Mouse (Mus musculus): ENCODE results near the gene Dennd2c. TPM values are rescaled to one million over a fixed set of nuclear protein-coding genes. Genes with fewer than 3 reads are reported as not detected.

Gene Dennd2c
- polyA plus RNA-seq, 1 experiment, result 0.15 TPM

GRCm38 (mm10) chr3:103107565-103108240, 5.3 kb downstream of the Dennd2c start:
- Histone ChIP-seq H3K27me3 (ENCODE audit: control insufficient read depth, insufficient read depth, low read length) (no peaks in the 10 kb centered on the region), H3K36me3 (ENCODE audit: control insufficient read depth, insufficient read depth, low read length) (no peaks in the 10 kb centered on the region), H3K27ac (ENCODE audit: insufficient read depth, low read depth, low read length) (no peak overlapping the region), H3K4me3 (ENCODE audit: low read depth, low read length) (no peak overlapping the region), H3K4me1 (ENCODE audit: control insufficient read depth, insufficient read depth, insufficient read length, low read length) (no peaks in the 10 kb centered on the region)
- no peak for TF ChIP-seq POLR2A (IDR thresholded peaks at IDR 0.05; ENCODE audit: low read depth, low read length)
- 87% methylated on average over 7 of the region's 7 CpGs for WGBS

GRCm38 (mm10) chr3:103112216-103112615, 9.8 kb downstream of the Dennd2c start:
- Histone ChIP-seq H3K27me3 (ENCODE audit: control insufficient read depth, insufficient read depth, low read length) (no peaks in the 10 kb centered on the region), H3K36me3 (ENCODE audit: control insufficient read depth, insufficient read depth, low read length) (no peaks in the 10 kb centered on the region), H3K27ac (ENCODE audit: insufficient read depth, low read depth, low read length) (no peak overlapping the region), H3K4me1 (ENCODE audit: control insufficient read depth, insufficient read depth, insufficient read length, low read length) (no peaks in the 10 kb centered on the region), H3K4me3 (ENCODE audit: low read depth, low read length) (no peak overlapping the region)
- TF ChIP-seq CTCF (IDR thresholded peaks at IDR 0.05; ENCODE audit: extremely low read depth, insufficient read length, insufficient replicate concordance, low read depth, low read length), result no peak
- TF ChIP-seq POLR2A (IDR thresholded peaks at IDR 0.05; ENCODE audit: low read depth, low read length), result no peak
- WGBS, result 59% methylated on average over 5 of the region's 5 CpGs

GRCm38 (mm10) chr3:103123636-103124035, 21.2 kb downstream of the Dennd2c start:
- WGBS, result 67% methylated on average over 3 of the region's 3 CpGs
- H3K27ac ChIP-seq (ENCODE audit: insufficient read depth, low read depth, low read length), result no peak overlapping the region
- H3K4me3 ChIP-seq (ENCODE audit: low read depth, low read length), result no peak overlapping the region
- no peaks in the 10 kb centered on the region for H3K27me3 ChIP-seq (ENCODE audit: control insufficient read depth, insufficient read depth, low read length)
- no peaks in the 10 kb centered on the region for H3K36me3 ChIP-seq (ENCODE audit: control insufficient read depth, insufficient read depth, low read length)
- TF ChIP-seq CTCF (IDR thresholded peaks at IDR 0.05; ENCODE audit: extremely low read depth, insufficient read length, insufficient replicate concordance, low read depth, low read length), result no peak
- no peak for TF ChIP-seq POLR2A (IDR thresholded peaks at IDR 0.05; ENCODE audit: low read depth, low read length)
- no peaks in the 10 kb centered on the region for H3K4me1 ChIP-seq (ENCODE audit: control insufficient read depth, insufficient read depth, insufficient read length, low read length)

GRCm38 (mm10) chr3:103126138-103126537, 23.7 kb downstream of the Dennd2c start:
- 90% methylated on average over 3 of the region's 3 CpGs for WGBS

GRCm38 (mm10) chr3:103127177-103127576, 24.8 kb downstream of the Dennd2c start:
- no peak overlapping the region for H3K4me3 ChIP-seq (ENCODE audit: low read depth, low read length)
- 66% methylated on average over 2 of the region's 2 CpGs for WGBS
- H3K27me3 ChIP-seq (ENCODE audit: control insufficient read depth, insufficient read depth, low read length), result no peaks in the 10 kb centered on the region
- TF ChIP-seq CTCF (IDR thresholded peaks at IDR 0.05; ENCODE audit: extremely low read depth, insufficient read length, insufficient replicate concordance, low read depth, low read length) (no peak), POLR2A (IDR thresholded peaks at IDR 0.05; ENCODE audit: low read depth, low read length) (no peak)
- no peaks in the 10 kb centered on the region for H3K4me1 ChIP-seq (ENCODE audit: control insufficient read depth, insufficient read depth, insufficient read length, low read length)
- H3K36me3 ChIP-seq (ENCODE audit: control insufficient read depth, insufficient read depth, low read length), result no peaks in the 10 kb centered on the region
- H3K27ac ChIP-seq (ENCODE audit: insufficient read depth, low read depth, low read length), result no peak overlapping the region

More at GRCm38 (mm10) chr3:103126138-103126537, 23.7 kb downstream of the Dennd2c start:
- Histone ChIP-seq H3K27me3 (ENCODE audit: control insufficient read depth, insufficient read depth, low read length) (no peaks in the 10 kb centered on the region), H3K4me3 (ENCODE audit: low read depth, low read length) (no peak overlapping the region), H3K27ac (ENCODE audit: insufficient read depth, low read depth, low read length) (no peak overlapping the region), H3K4me1 (ENCODE audit: control insufficient read depth, insufficient read depth, insufficient read length, low read length) (no peaks in the 10 kb centered on the region), H3K36me3 (ENCODE audit: control insufficient read depth, insufficient read depth, low read length) (no peaks in the 10 kb centered on the region)
- TF ChIP-seq CTCF (IDR thresholded peaks at IDR 0.05; ENCODE audit: extremely low read depth, insufficient read length, insufficient replicate concordance, low read depth, low read length) (no peak), POLR2A (IDR thresholded peaks at IDR 0.05; ENCODE audit: low read depth, low read length) (no peak)

GRCm38 (mm10) chr3:103127721-103128120, 25.3 kb downstream of the Dennd2c start:
- Histone ChIP-seq H3K27ac (ENCODE audit: insufficient read depth, low read depth, low read length) (no peak overlapping the region), H3K36me3 (ENCODE audit: control insufficient read depth, insufficient read depth, low read length) (no peaks in the 10 kb centered on the region), H3K4me1 (ENCODE audit: control insufficient read depth, insufficient read depth, insufficient read length, low read length) (no peaks in the 10 kb centered on the region), H3K27me3 (ENCODE audit: control insufficient read depth, insufficient read depth, low read length) (no peaks in the 10 kb centered on the region), H3K4me3 (ENCODE audit: low read depth, low read length) (no peak overlapping the region)
- TF ChIP-seq POLR2A (IDR thresholded peaks at IDR 0.05; ENCODE audit: low read depth, low read length), result no peak
- TF ChIP-seq CTCF (IDR thresholded peaks at IDR 0.05; ENCODE audit: extremely low read depth, insufficient read length, insufficient replicate concordance, low read depth, low read length), result no peak
- 75% methylated on average over 5 of the region's 5 CpGs for WGBS

GRCm38 (mm10) chr3:103128251-103128650, 25.8 kb downstream of the Dennd2c start:
- no peak overlapping the region for H3K4me3 ChIP-seq (ENCODE audit: low read depth, low read length)
- H3K36me3 ChIP-seq (ENCODE audit: control insufficient read depth, insufficient read depth, low read length), result no peaks in the 10 kb centered on the region
- 72% methylated on average over 4 of the region's 4 CpGs for WGBS
- H3K27ac ChIP-seq (ENCODE audit: insufficient read depth, low read depth, low read length), result no peak overlapping the region
- H3K4me1 ChIP-seq (ENCODE audit: control insufficient read depth, insufficient read depth, insufficient read length, low read length), result no peaks in the 10 kb centered on the region
- TF ChIP-seq POLR2A (IDR thresholded peaks at IDR 0.05; ENCODE audit: low read depth, low read length) (no peak), CTCF (IDR thresholded peaks at IDR 0.05; ENCODE audit: extremely low read depth, insufficient read length, insufficient replicate concordance, low read depth, low read length) (no peak)
- H3K27me3 ChIP-seq (ENCODE audit: control insufficient read depth, insufficient read depth, low read length), result no peaks in the 10 kb centered on the region

All from small intestine, adult 2 months (tissue).